Mouse (Mus musculus): ENCODE results near the gene Gm16503. TPM values are rescaled to one million over a fixed set of nuclear protein-coding genes. Genes with fewer than 3 reads are reported as not detected.
"Not testable (repeated sequence)": the region's sequence is repeated elsewhere in the genome, so short reads cannot be mapped to it uniquely, and the experiment has no call there.

Gene Gm16503
- 0.34 and 0.40 TPM in 2 replicates for polyA plus RNA-seq (2015; fragmentation: Nextera tagmentation; extraction: Ambion mirVana)

DNA sequence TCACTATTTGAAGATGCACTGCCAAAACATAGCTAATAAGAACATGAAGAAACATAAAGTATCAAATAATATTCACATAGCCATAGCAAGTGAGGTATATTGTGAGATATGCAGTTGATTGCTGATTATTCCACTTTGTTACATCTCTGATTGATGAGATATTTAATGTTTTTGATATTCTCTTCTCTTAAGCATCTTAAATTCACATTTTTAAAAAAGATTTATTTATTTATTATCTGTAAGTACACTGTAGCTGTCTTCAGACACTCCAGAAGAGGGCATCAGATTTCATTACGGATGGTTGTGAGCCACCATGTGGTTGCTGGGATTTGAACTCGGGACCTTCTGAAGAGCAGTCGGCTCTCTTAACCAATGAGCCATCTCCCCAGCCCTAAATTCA is at the start of gene Gm16503:
Gm16503 (plus strand) TSS at position 301 of the 400 bp plus-strand sequence.
- H3K4me3 ChIP-seq; H3K27me3 ChIP-seq; H3K36me3 ChIP-seq; H3K9ac ChIP-seq; H3K4me2 ChIP-seq; ATAC-seq (ENCODE audit: insufficient number of reproducible peaks, low FRiP score, low TSS enrichment, low read depth); H3K27ac ChIP-seq; H3K4me1 ChIP-seq: not testable (repeated sequence)
- peaks cover 26% of the 10 kb centered on the region for H3K9me3 ChIP-seq
- 84% methylated on average over 3 of the region's 3 CpGs for WGBS

GRCm38 (mm10) chr4:147492117-147492516 is 47.9 kb upstream of the Gm16503 start, which contains the start of gene Zfp982:
TSS of gene Zfp982 (plus strand) at chr4:147492417.
- peaks cover 38% of the 10 kb centered on the region for H3K9me3 ChIP-seq
- not testable (repeated sequence) for H3K4me3 ChIP-seq; H3K27ac ChIP-seq; H3K4me2 ChIP-seq; H3K4me1 ChIP-seq; H3K9ac ChIP-seq; H3K36me3 ChIP-seq; ATAC-seq (ENCODE audit: insufficient number of reproducible peaks, low FRiP score, low TSS enrichment, low read depth); H3K27me3 ChIP-seq
- 83% methylated on average over 7 of the region's 7 CpGs for WGBS

GRCm38 (mm10) chr4:147498772-147499613 is 41.0 kb upstream of the Gm16503 start:
- not testable (repeated sequence) for ATAC-seq (ENCODE audit: insufficient number of reproducible peaks, low FRiP score, low TSS enrichment, low read depth); H3K4me3 ChIP-seq; H3K4me1 ChIP-seq; H3K36me3 ChIP-seq; H3K27me3 ChIP-seq; H3K4me2 ChIP-seq; H3K9me3 ChIP-seq; H3K9ac ChIP-seq; H3K27ac ChIP-seq
- WGBS: 85% methylated on average over 5 of the region's 5 CpGs

- Histone ChIP-seq H3K27ac (no peak overlapping the region), H3K4me3 (no peak overlapping the region), H3K4me1 (no peaks in the 10 kb centered on the region), H3K36me3 (peaks cover 3% of the 10 kb centered on the region), H3K27me3 (no peaks in the 10 kb centered on the region), H3K9ac (no peak overlapping the region), H3K9me3 (peaks cover 5% of the 10 kb centered on the region; the same call in 1 of the 2 replicates), H3K4me2 (no peak overlapping the region)
- WGBS: 78% methylated on average over 2 of the region's 2 CpGs
- no peak for ATAC-seq (ENCODE audit: insufficient number of reproducible peaks, low FRiP score, low TSS enrichment, low read depth)
Observed at GRCm38 (mm10) chr4:147509174-147509573, 30.8 kb upstream of the Gm16503 start.

DNA sequence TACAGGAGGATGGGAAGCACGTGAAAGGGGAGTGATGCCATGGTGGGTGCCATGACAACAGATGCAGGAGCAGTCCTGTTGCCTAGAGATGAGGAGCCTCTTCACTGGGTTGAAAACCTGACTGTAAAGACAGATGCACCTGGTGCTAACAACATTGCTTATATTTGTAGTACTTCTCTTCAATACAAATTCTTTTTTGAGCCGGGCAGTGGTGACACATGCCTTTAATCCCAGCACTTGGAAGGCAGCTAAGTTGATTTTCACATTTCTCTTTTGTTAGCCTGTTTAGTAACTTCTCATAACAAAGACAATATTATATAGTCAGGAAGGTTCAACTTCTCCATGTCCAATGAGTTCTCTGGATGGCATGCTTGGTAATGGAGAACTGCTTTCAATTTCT is 21.0 kb upstream of the Gm16503 start:
- Histone ChIP-seq H3K4me2 (no peak overlapping the region), H3K36me3 (no peaks in the 10 kb centered on the region), H3K27ac (no peak overlapping the region), H3K4me1 (no peaks in the 10 kb centered on the region), H3K9ac (no peak overlapping the region), H3K4me3 (no peak overlapping the region), H3K27me3 (no peaks in the 10 kb centered on the region), H3K9me3 (peaks cover 55% of the 10 kb centered on the region)
- ATAC-seq (ENCODE audit: insufficient number of reproducible peaks, low FRiP score, low TSS enrichment, low read depth): no peak
- 70% methylated on average over 2 of the region's 2 CpGs for WGBS

DNA sequence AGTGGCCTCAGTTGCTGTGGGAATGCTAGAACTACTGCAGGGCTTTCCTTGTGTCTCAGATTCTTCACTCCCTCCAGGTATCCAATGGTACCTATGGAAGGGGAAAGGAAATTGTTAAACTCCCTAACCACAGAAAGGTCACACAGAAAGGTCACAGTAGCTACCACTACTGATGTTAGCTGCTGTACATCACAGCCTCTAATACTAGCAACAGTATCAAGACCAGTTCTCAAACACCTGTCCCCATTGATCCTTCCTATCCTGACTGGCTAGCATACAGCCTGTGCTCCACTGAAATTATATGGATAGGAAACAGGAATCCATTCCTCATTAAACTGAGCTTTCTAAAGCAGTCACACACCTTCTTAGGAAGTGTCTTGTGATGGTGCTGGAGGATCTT is 19.9 kb upstream of the Gm16503 start:
- Histone ChIP-seq H3K4me1 (no peaks in the 10 kb centered on the region), H3K27ac (no peak overlapping the region), H3K36me3 (no peaks in the 10 kb centered on the region), H3K9me3 (peaks cover 55% of the 10 kb centered on the region), H3K4me2 (no peak overlapping the region), H3K4me3 (no peak overlapping the region), H3K27me3 (no peaks in the 10 kb centered on the region), H3K9ac (no peak overlapping the region)
- 0 out of 2 replicates have a peak, but pooled peaks have one; percentile 21 for ATAC-seq (ENCODE audit: insufficient number of reproducible peaks, low FRiP score, low TSS enrichment, low read depth)

GRCm38 (mm10) chr4:147525125-147525524 is 14.9 kb upstream of the Gm16503 start:
- WGBS: 87% methylated on average over 1 of the region's 1 CpGs
- Histone ChIP-seq H3K4me2 (no peak overlapping the region), H3K9me3 (peaks cover 38% of the 10 kb centered on the region)

GRCm38 (mm10) chr4:147530366-147530765 is 9.7 kb upstream of the Gm16503 start:
- peaks cover 20% of the 10 kb centered on the region for H3K9me3 ChIP-seq
- H3K4me3 ChIP-seq: no peak overlapping the region
- no peaks in the 10 kb centered on the region for H3K27me3 ChIP-seq
- H3K4me2 ChIP-seq: no peak overlapping the region
- H3K9ac ChIP-seq: no peak overlapping the region
- H3K36me3 ChIP-seq: no peaks in the 10 kb centered on the region
- WGBS: 89% methylated on average over 1 of the region's 1 CpGs
- no peak for ATAC-seq (ENCODE audit: insufficient number of reproducible peaks, low FRiP score, low TSS enrichment, low read depth)
- no peak overlapping the region for H3K27ac ChIP-seq
- no peaks in the 10 kb centered on the region for H3K4me1 ChIP-seq

More at GRCm38 (mm10) chr4:147525125-147525524, 14.9 kb upstream of the Gm16503 start:
- H3K27ac ChIP-seq: no peak overlapping the region
- H3K27me3 ChIP-seq: no peaks in the 10 kb centered on the region
- H3K4me1 ChIP-seq: no peaks in the 10 kb centered on the region
- H3K36me3 ChIP-seq: no peaks in the 10 kb centered on the region
- no peak overlapping the region for H3K4me3 ChIP-seq
- no peak for ATAC-seq (ENCODE audit: insufficient number of reproducible peaks, low FRiP score, low TSS enrichment, low read depth)
- H3K9ac ChIP-seq: no peak overlapping the region

GRCm38 (mm10) chr4:147535916-147536315 is 4.1 kb upstream of the Gm16503 start:
- not testable (repeated sequence) for H3K9ac ChIP-seq; H3K27ac ChIP-seq; H3K4me3 ChIP-seq; H3K36me3 ChIP-seq; H3K4me2 ChIP-seq; H3K4me1 ChIP-seq; ATAC-seq (ENCODE audit: insufficient number of reproducible peaks, low FRiP score, low TSS enrichment, low read depth); H3K27me3 ChIP-seq
- peaks cover 26% of the 10 kb centered on the region for H3K9me3 ChIP-seq

GRCm38 (mm10) chr4:147537702-147538101 is 2.3 kb upstream of the Gm16503 start:
- ATAC-seq (ENCODE audit: insufficient number of reproducible peaks, low FRiP score, low TSS enrichment, low read depth): no peak
- Histone ChIP-seq H3K9me3 (peaks cover 26% of the 10 kb centered on the region), H3K36me3 (no peaks in the 10 kb centered on the region), H3K9ac (no peak overlapping the region), H3K4me1 (no peaks in the 10 kb centered on the region), H3K4me2 (no peak overlapping the region), H3K27ac (no peak overlapping the region), H3K4me3 (no peak overlapping the region), H3K27me3 (no peaks in the 10 kb centered on the region)
- WGBS: 75% methylated on average over 2 of the region's 2 CpGs

GRCm38 (mm10) chr4:147541105-147541504 is 1.1 kb downstream of the Gm16503 start:
- ATAC-seq (ENCODE audit: insufficient number of reproducible peaks, low FRiP score, low TSS enrichment, low read depth): no peak
- H3K9me3 ChIP-seq: peaks cover 18% of the 10 kb centered on the region
- H3K4me3 ChIP-seq: no peak overlapping the region
- H3K27me3 ChIP-seq: no peaks in the 10 kb centered on the region
- H3K9ac ChIP-seq: no peak overlapping the region
- no peaks in the 10 kb centered on the region for H3K4me1 ChIP-seq
- no peak overlapping the region for H3K27ac ChIP-seq
- H3K4me2 ChIP-seq: no peak overlapping the region
- H3K36me3 ChIP-seq: no peaks in the 10 kb centered on the region

DNA sequence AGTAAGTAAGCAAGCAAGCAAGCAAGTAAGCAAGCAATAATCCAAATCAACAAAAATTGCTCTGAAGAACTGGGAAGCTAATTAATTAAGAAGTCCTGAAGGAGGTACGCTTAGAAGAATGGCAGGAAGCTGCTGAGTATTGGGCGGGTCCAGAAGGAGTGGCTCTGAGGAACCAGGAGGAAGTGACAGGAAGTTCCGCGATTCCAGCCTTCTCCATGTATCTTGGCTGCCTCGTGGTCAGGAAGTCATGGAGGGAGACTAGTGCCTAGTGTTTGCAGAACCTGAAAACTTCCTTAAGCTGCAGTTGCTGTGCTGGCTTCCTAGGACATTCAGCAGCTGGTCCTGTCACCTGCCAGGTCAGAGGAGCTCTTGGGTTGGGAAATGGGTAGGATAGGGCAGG is 13.1 kb downstream of the Gm16503 start, which contains the start of gene Zfp985:
Zfp985 (plus strand) TSS at position 207 of the 400 bp plus-strand sequence.
- not testable (repeated sequence) for H3K9me3 ChIP-seq; H3K36me3 ChIP-seq; H3K4me2 ChIP-seq; H3K4me1 ChIP-seq; H3K27me3 ChIP-seq; H3K9ac ChIP-seq; H3K27ac ChIP-seq; ATAC-seq (ENCODE audit: insufficient number of reproducible peaks, low FRiP score, low TSS enrichment, low read depth); H3K4me3 ChIP-seq
- whole genome bisulfite sequencing: 78% methylated on average over 5 of the region's 5 CpGs
